Mouse (Mus musculus) neural tube, embryonic 15.5 days (tissue): ENCODE measurements at regions not wholly inside any gene's neighbourhood (a gene's known extent, or its start where the extent isn't known, plus 50 kb on each side); places are given as distances from the start of the nearest gene placed in this dataset.
A peak's percentile ranks its signal among the peaks of the same experiment; 100 is the strongest.
"Not testable (repeated sequence)": the region's sequence is repeated elsewhere in the genome, so short reads cannot be mapped to it uniquely, and the experiment has no call there.

Source experiments
- ATAC-seq: fragments of 200-750 bp; cut with Nextera tagmentation; 2 replicates; pipeline ENCODE4 v1.8.0; 2017; ENCODE audit warnings: mild to moderate bottlenecking, moderate TSS enrichment, moderate library complexity; ENCODE audit not compliant: low FRiP score
- H3K27ac ChIP-seq: fragments of 300-500 bp; sonication (generic); replicated peaks from 2 replicates; pipeline ENCODE4 v1.5.1; 2015; ENCODE audit warnings: mild to moderate bottlenecking, inconsistent platforms
- H3K27me3 ChIP-seq: fragments of 300-500 bp; sonication (generic); replicated peaks from 2 replicates; pipeline ENCODE4 v1.6.1; 2015; ENCODE audit warnings: inconsistent platforms
- H3K36me3 ChIP-seq: fragments of 300-500 bp; sonication (generic); 2 replicates; pipeline ENCODE4 v1.6.1; 2015; ENCODE audit warnings: inconsistent platforms
- H3K4me1 ChIP-seq: fragments of 300-500 bp; sonication (generic); 2 replicates; pipeline ENCODE4 v1.6.1; 2015; ENCODE audit warnings: inconsistent platforms
- H3K4me2 ChIP-seq: fragments of 300-500 bp; sonication (generic); 2 replicates; pipeline ENCODE4 v1.6.1; 2015; ENCODE audit warnings: inconsistent platforms, mild to moderate bottlenecking, moderate library complexity
- H3K4me3 ChIP-seq: fragments of 300-500 bp; sonication (generic); replicated peaks from 2 replicates; pipeline ENCODE4 v1.5.1; 2015; ENCODE audit warnings: mild to moderate bottlenecking, inconsistent platforms
- H3K9ac ChIP-seq: fragments of 300-500 bp; sonication (generic); replicated peaks from 2 replicates; pipeline ENCODE4 v1.6.1; 2015; ENCODE audit warnings: mild to moderate bottlenecking, inconsistent platforms
- H3K9me3 ChIP-seq: fragments of 300-500 bp; sonication (generic); replicated peaks from 2 replicates; pipeline ENCODE4 v1.6.1; 2016; ENCODE audit warnings: inconsistent platforms
- WGBS: fragments of 180-500 bp; shearing (Covaris S2); methylation state at CpG from one replicate; pipeline ENCODE4 v1.1.7; 2015; ENCODE audit warnings: mixed read lengths; 5-methylcytosine and 5-hydroxymethylcytosine counted together

DNA sequence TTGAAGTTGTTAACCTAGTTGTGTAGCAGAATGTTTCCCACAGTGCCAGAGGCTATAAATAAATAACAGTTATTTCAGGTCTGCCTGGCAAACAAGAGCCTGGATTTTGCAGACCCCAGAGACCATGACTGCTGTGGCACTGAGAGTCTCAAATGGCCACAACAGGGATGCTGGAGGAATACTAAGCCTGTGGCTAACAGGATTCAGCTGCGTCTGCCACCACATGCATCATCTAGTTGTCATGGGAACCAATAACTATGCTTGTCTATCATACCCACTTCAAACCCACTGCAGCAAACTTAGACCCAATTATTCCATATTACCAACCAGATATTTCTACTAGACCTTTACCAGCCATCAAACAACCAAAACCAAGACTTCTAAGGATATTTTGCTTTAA, 385.4 kb downstream of the Mat2b start:
- WGBS: 13% methylated on average over 1 of the region's 1 CpGs
- ATAC-seq: no peak
- Histone ChIP-seq H3K4me1 (no peaks in the 10 kb centered on the region), H3K4me3 (no peak overlapping the region), H3K9ac (no peak overlapping the region), H3K4me2 (no peak overlapping the region), H3K27ac (no peak overlapping the region), H3K27me3 (no peaks in the 10 kb centered on the region), H3K36me3 (no peaks in the 10 kb centered on the region), H3K9me3 (no peaks in the 10 kb centered on the region)

DNA sequence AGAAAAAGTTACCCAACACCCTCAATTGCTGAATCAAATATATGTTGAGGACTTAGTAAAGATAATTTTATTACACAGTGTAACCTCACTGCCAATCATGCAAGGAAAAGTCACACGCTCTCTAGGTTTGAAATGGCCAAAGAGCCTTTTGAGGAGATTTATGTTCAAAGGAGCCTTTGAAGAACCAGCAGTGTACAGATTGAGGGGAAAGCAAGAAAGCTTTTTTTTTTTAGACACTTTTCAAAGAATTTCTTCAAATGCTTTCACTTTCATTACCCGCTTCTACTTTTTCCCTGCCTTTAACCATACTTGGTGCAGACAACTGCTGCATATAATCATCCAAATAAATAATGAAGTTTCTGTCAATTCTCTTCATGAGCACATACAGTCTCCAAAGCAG, 392.4 kb downstream of the Mat2b start:
- Histone ChIP-seq H3K9me3 (no peaks in the 10 kb centered on the region), H3K4me1 (no peaks in the 10 kb centered on the region), H3K27me3 (no peaks in the 10 kb centered on the region), H3K27ac (no peak overlapping the region), H3K9ac (no peak overlapping the region), H3K4me3 (no peak overlapping the region), H3K4me2 (no peak overlapping the region), H3K36me3 (no peaks in the 10 kb centered on the region)
- 84% methylated on average over 2 of the region's 2 CpGs for WGBS
- ATAC-seq: no peak

- not testable (repeated sequence) for H3K4me1 ChIP-seq, H3K4me3 ChIP-seq, H3K36me3 ChIP-seq, H3K9me3 ChIP-seq, ATAC-seq, H3K27ac ChIP-seq, H3K4me2 ChIP-seq, H3K27me3 ChIP-seq, H3K9ac ChIP-seq
- whole genome bisulfite sequencing: 81% methylated on average over 10 of the region's 10 CpGs
Measured at GRCm38 (mm10) chr11:40299987-40300386, 395.0 kb downstream of the Mat2b start.

GRCm38 (mm10) chr11:40286936-40287335, 408.1 kb downstream of the Mat2b start:
- H3K27ac ChIP-seq: no peak overlapping the region
- no peaks in the 10 kb centered on the region for H3K27me3 ChIP-seq
- H3K4me1 ChIP-seq: no peaks in the 10 kb centered on the region
- H3K9me3 ChIP-seq: no peaks in the 10 kb centered on the region
- no peak overlapping the region for H3K4me2 ChIP-seq
- WGBS: 30% methylated on average over 1 of the region's 1 CpGs
- ATAC-seq: no peak
- H3K4me3 ChIP-seq: no peak overlapping the region
- no peak overlapping the region for H3K9ac ChIP-seq
- H3K36me3 ChIP-seq: no peaks in the 10 kb centered on the region

DNA sequence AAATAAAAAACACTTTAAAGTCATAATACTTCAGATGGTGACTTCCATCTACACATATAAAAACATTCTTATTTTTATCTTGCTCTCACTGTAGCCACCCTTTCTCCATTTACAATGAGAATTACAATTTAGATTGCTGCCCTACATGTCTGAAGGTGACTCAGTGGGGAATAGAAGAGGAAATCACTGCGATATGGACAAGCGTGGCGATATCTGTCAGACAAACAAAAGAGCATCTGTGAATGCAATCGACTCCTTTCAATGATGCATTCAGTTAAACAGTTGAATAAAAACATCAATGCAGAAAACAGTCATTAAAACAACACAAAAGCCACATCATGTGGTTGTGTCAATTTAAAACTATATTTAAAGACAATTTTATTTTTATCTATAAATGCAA, 408.6 kb downstream of the Mat2b start:
- H3K4me1 ChIP-seq: no peaks in the 10 kb centered on the region
- no peak for ATAC-seq
- H3K9me3 ChIP-seq: no peaks in the 10 kb centered on the region
- no peaks in the 10 kb centered on the region for H3K36me3 ChIP-seq
- no peak overlapping the region for H3K27ac ChIP-seq
- H3K27me3 ChIP-seq: no peaks in the 10 kb centered on the region
- no peak overlapping the region for H3K4me3 ChIP-seq
- H3K4me2 ChIP-seq: no peak overlapping the region
- H3K9ac ChIP-seq: no peak overlapping the region
- 29% methylated on average over 4 of the region's 4 CpGs for WGBS

GRCm38 (mm10) chr11:40276737-40277136, 418.3 kb downstream of the Mat2b start:
- Histone ChIP-seq H3K27me3 (no peaks in the 10 kb centered on the region), H3K4me3 (no peak overlapping the region), H3K36me3 (no peaks in the 10 kb centered on the region), H3K9ac (no peak overlapping the region), H3K9me3 (no peaks in the 10 kb centered on the region), H3K4me1 (no peaks in the 10 kb centered on the region), H3K27ac (no peak overlapping the region), H3K4me2 (no peak overlapping the region)
- peak; percentile 75 for ATAC-seq
- 43% methylated on average over 1 of the region's 1 CpGs for WGBS

GRCm38 (mm10) chr11:40253123-40253522, 441.9 kb downstream of the Mat2b start:
- ATAC-seq: no peak

GRCm38 (mm10) chr11:40252399-40252798, 442.6 kb downstream of the Mat2b start:
- Histone ChIP-seq H3K4me2 (no peak overlapping the region), H3K4me3 (no peak overlapping the region), H3K4me1 (no peaks in the 10 kb centered on the region), H3K36me3 (no peaks in the 10 kb centered on the region), H3K9ac (no peak overlapping the region), H3K27me3 (no peaks in the 10 kb centered on the region), H3K27ac (no peak overlapping the region), H3K9me3 (no peaks in the 10 kb centered on the region)
- ATAC-seq: no peak
- 93% methylated on average over 3 of the region's 3 CpGs for WGBS

More at GRCm38 (mm10) chr11:40253123-40253522, 441.9 kb downstream of the Mat2b start:
- no peak overlapping the region for H3K27ac ChIP-seq
- H3K27me3 ChIP-seq: no peaks in the 10 kb centered on the region
- H3K4me3 ChIP-seq: no peak overlapping the region
- H3K9ac ChIP-seq: no peak overlapping the region
- H3K4me2 ChIP-seq: no peak overlapping the region
- 91% methylated on average over 12 of the region's 12 CpGs for WGBS
- no peaks in the 10 kb centered on the region for H3K36me3 ChIP-seq
- no peaks in the 10 kb centered on the region for H3K4me1 ChIP-seq
- H3K9me3 ChIP-seq: no peaks in the 10 kb centered on the region

DNA sequence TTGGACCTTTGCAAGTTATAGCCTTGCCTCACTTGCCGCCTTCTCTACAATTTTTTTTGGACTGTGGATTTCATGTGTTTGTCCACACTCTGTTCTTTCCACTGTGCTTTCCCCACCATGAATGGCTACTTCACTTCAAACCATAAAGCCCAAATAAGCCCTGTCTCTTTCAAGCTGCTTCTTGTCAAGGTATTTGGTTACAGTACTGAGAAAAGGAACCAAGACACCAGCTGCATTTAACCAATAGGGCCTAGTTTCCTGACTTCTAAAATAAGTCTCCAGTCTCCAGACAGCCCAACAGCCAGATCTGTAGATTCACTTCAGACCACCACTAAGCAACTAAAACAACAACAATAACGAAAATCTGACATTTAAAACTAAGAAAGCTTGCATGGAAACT, 443.9 kb downstream of the Mat2b start:
- H3K4me3 ChIP-seq: no peak overlapping the region
- H3K9ac ChIP-seq: no peak overlapping the region
- 85% methylated on average over 2 of the region's 2 CpGs for WGBS
- no peaks in the 10 kb centered on the region for H3K27me3 ChIP-seq
- no peaks in the 10 kb centered on the region for H3K9me3 ChIP-seq
- H3K27ac ChIP-seq: no peak overlapping the region
- no peak overlapping the region for H3K4me2 ChIP-seq
- no peaks in the 10 kb centered on the region for H3K36me3 ChIP-seq
- no peak for ATAC-seq
- H3K4me1 ChIP-seq: no peaks in the 10 kb centered on the region

DNA sequence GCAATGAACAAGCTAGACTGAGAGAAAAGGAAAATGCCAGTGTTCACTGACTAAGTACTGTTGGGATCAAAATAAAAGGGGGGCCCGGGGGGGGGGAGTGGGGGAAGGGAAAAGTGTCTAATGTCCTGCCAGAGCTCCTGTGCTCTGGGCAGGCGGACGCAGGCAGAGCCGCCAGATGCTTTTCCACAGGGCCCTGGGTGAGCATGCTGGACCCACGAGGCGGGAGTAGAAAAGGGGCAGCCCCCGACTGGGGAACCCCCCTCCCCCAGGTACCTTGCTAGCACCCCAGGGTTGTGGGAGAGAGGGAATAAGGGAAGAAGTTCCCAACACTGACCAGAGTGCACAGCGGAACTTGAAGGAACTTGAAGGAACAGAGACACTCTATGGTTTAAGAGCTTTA, 478.6 kb downstream of the Mat2b start:
- H3K27me3 ChIP-seq: no peaks in the 10 kb centered on the region
- H3K4me1 ChIP-seq: no peaks in the 10 kb centered on the region
- no peak overlapping the region for H3K27ac ChIP-seq
- H3K9ac ChIP-seq: no peak overlapping the region
- H3K4me3 ChIP-seq: no peak overlapping the region
- no peaks in the 10 kb centered on the region for H3K36me3 ChIP-seq
- no peak overlapping the region for H3K4me2 ChIP-seq
- ATAC-seq: no peak
- WGBS: 55% methylated on average over 8 of the region's 8 CpGs
- H3K9me3 ChIP-seq: no peaks in the 10 kb centered on the region
